Mouse (Mus musculus): ENCODE data around the gene Tent4a.
A peak's percentile ranks its signal among the peaks of the same experiment; 100 is the strongest.
"Not testable (repeated sequence)": the region's sequence is repeated elsewhere in the genome, so short reads cannot be mapped to it uniquely, and the experiment has no call there.

Tent4a gene

GRCm38 (mm10) chr13:69534334-69534653, at the start of gene Tent4a:
Tent4a (minus strand) TSS chr13:69534617.
- no peak for DNase-seq

GRCm38 (mm10) chr13:69583591-69583990, 49.2 kb upstream of the Tent4a start:
- DNase-seq, result no peak

- no peak for DNase-seq
Measured at GRCm38 (mm10) chr13:69582411-69582810, 48.0 kb upstream of the Tent4a start.

- no peak for DNase-seq
Measured at GRCm38 (mm10) chr13:69577181-69577834, 42.9 kb upstream of the Tent4a start.

GRCm38 (mm10) chr13:69576676-69577075, 42.3 kb upstream of the Tent4a start:
- no peak for DNase-seq

- no peak for DNase-seq
Measured at GRCm38 (mm10) chr13:69572594-69572993, 38.2 kb upstream of the Tent4a start.

- no peak for DNase-seq
Measured at GRCm38 (mm10) chr13:69569201-69569600, 34.8 kb upstream of the Tent4a start.

- DNase-seq, result not testable (repeated sequence)
Measured at GRCm38 (mm10) chr13:69565401-69565800, 31.0 kb upstream of the Tent4a start.

- no peak for DNase-seq
Measured at GRCm38 (mm10) chr13:69564573-69564972, 30.2 kb upstream of the Tent4a start.

- DNase-seq, result no peak
Measured at GRCm38 (mm10) chr13:69563905-69564304, 29.5 kb upstream of the Tent4a start.

- no peak for DNase-seq
Measured at GRCm38 (mm10) chr13:69562654-69563574, 28.5 kb upstream of the Tent4a start.

GRCm38 (mm10) chr13:69562004-69562403, 27.6 kb upstream of the Tent4a start:
- DNase-seq, result no peak

- DNase-seq, result no peak
Measured at GRCm38 (mm10) chr13:69559291-69559961, 25.0 kb upstream of the Tent4a start.

GRCm38 (mm10) chr13:69558098-69558660, 23.8 kb upstream of the Tent4a start:
- DNase-seq, result no peak

GRCm38 (mm10) chr13:69556728-69557127, 22.3 kb upstream of the Tent4a start:
- DNase-seq, result no peak

GRCm38 (mm10) chr13:69555957-69556482, 21.6 kb upstream of the Tent4a start:
- no peak for DNase-seq

GRCm38 (mm10) chr13:69555045-69555444, 20.6 kb upstream of the Tent4a start:
- DNase-seq, result no peak

GRCm38 (mm10) chr13:69554255-69554654, 19.8 kb upstream of the Tent4a start:
- no peak for DNase-seq

GRCm38 (mm10) chr13:69553024-69553423, 18.6 kb upstream of the Tent4a start:
- DNase-seq, result peak; percentile 67

- DNase-seq, result no peak
Measured at GRCm38 (mm10) chr13:69550831-69551230, 16.4 kb upstream of the Tent4a start.

GRCm38 (mm10) chr13:69549980-69550379, 15.6 kb upstream of the Tent4a start:
- DNase-seq, result no peak

GRCm38 (mm10) chr13:69547488-69548180, 13.2 kb upstream of the Tent4a start:
- no peak for DNase-seq
